19 mouse cellular contexts compared by ENCODE assay signal in genomic region chrX:142846266-142846665, GRCm38 (mm10).
A peak's percentile ranks its signal among the peaks of the same experiment; 100 is the strongest.
DNase-seq lines count a peak whose midpoint lies in the region; ATAC-seq lines count a peak whose summit lies in the region.
"Had no signal": no experiment of that assay in that cellular context is flagged by ENCODE, and none has a peak within 500 bp of the region (broad histone marks: within the 10 kb centered on the region; RNA-seq: fewer than 3 reads in every experiment).

No protein-coding gene starts in this region.

- H3K9me3 ChIP-seq in heart, embryonic 11.5 days (replicated peaks; ENCODE audit: control insufficient read depth, low read length): no peaks in the 10 kb centered on the region
- H3K9me3 ChIP-seq: embryonic facial prominence, embryonic 13.5 days; forebrain, embryonic 12.5 days; hindbrain, embryonic 13.5 days had no signal

- H3K36me3 ChIP-seq in heart, embryonic 11.5 days (ENCODE audit: control insufficient read depth, insufficient read depth, low read length): no peaks in the 10 kb centered on the region
- H3K36me3 ChIP-seq: embryonic facial prominence, embryonic 13.5 days; forebrain, embryonic 12.5 days; hindbrain, embryonic 13.5 days had no signal

- 77% methylated on average over 6 of the region's 6 CpGs for WGBS in heart, embryonic 11.5 days (ENCODE audit: insufficient replicate concordance)

- no peak overlapping the region for H3K9ac ChIP-seq in heart, embryonic 11.5 days (ENCODE audit: low read depth, low read length)
- H3K9ac ChIP-seq: embryonic facial prominence, embryonic 13.5 days; forebrain, embryonic 12.5 days; hindbrain, embryonic 13.5 days had no signal

- no peak for ATAC-seq in heart, embryonic 11.5 days (replicated peaks; ENCODE audit: insufficient number of reproducible peaks, low FRiP score, low TSS enrichment)
- ATAC-seq: CD4-positive, CD25-positive, alpha-beta regulatory T cell, adult 4 months; forebrain, embryonic 16.5 days; hindbrain, postnatal 0 days had no signal

- H3K4me1 ChIP-seq in heart, embryonic 11.5 days (ENCODE audit: control insufficient read depth, insufficient read depth, low read length): no peaks in the 10 kb centered on the region
- H3K4me1 ChIP-seq: embryonic facial prominence, embryonic 13.5 days; forebrain, embryonic 12.5 days; hindbrain, embryonic 13.5 days had no signal

- H3K4me2 ChIP-seq in heart, embryonic 11.5 days: no peak overlapping the region
- H3K4me2 ChIP-seq: embryonic facial prominence, embryonic 13.5 days; forebrain, embryonic 12.5 days; hindbrain, embryonic 13.5 days had no signal

- peak; percentile 66 to 67 for DNase-seq in adrenal gland, adult (ENCODE audit: inconsistent age in 2 of 2, low spot score in 1 of 2)
- no peak for DNase-seq in adrenal gland, postnatal 4 days (ENCODE audit: low spot score in 2 of 2)
- DNase-seq in heart, adult 11 months: peak; percentile 65
- DNase-seq in ovary, postnatal 36 days (ENCODE audit: low spot score): peak; percentile 17
- DNase-seq in ovary, postnatal 10 days (ENCODE audit: low spot score): no peak
- DNase-seq in left cerebral cortex, adult 11 months (ENCODE audit: low spot score): no peak
- DNase-seq: B cell, adult 2 months; cerebellum, adult 11-12 months; cerebellum, adult 9-10 months; cerebellum, postnatal 25 days; gastrocnemius, postnatal 14 days; heart, postnatal 14 days had no signal

- no peak overlapping the region for H3K27ac ChIP-seq in heart, embryonic 11.5 days (ENCODE audit: low read depth, low read length)
- H3K27ac ChIP-seq: embryonic facial prominence, embryonic 13.5 days; forebrain, embryonic 12.5 days; hindbrain, embryonic 13.5 days; hindbrain, postnatal 0 days had no signal

- H3K4me3 ChIP-seq in heart, embryonic 11.5 days (ENCODE audit: low read depth, low read length): no peak overlapping the region
- H3K4me3 ChIP-seq: embryonic facial prominence, embryonic 13.5 days; forebrain, embryonic 12.5 days; hindbrain, embryonic 13.5 days had no signal

- H3K27me3 ChIP-seq in heart, embryonic 11.5 days (ENCODE audit: control insufficient read depth, insufficient read depth, low read length): no peaks in the 10 kb centered on the region
- H3K27me3 ChIP-seq: hindbrain, embryonic 13.5 days had no signal

Comparison
In these comparisons a context has a peak if more than half of its experiments do, and no peak if none do; other contexts are left out.
1. DNase-seq: peak in adrenal gland, adult (2 of 2), heart, adult 11 months (single experiment) and ovary, postnatal 36 days (single experiment); none in adrenal gland, postnatal 4 days (0 of 2), ovary, postnatal 10 days (single experiment) and left cerebral cortex, adult 11 months (single experiment).